Mouse (Mus musculus) MEL-GATA-1-ER (cell line): Measurements from ENCODE around the gene Hnrnpa1.
A peak's percentile ranks its signal among the peaks of the same experiment; 100 is the strongest.
"Not testable (repeated sequence)": the region's sequence is repeated elsewhere in the genome, so short reads cannot be mapped to it uniquely, and the experiment has no call there.

Source experiments
- DNase-seq: peaks from one replicate; pipeline ENCODE4 v3.0.0-alpha.2; 2012; ENCODE audit warnings: low read depth; ENCODE audit errors: extremely low read depth

Hnrnpa1 gene

DNA sequence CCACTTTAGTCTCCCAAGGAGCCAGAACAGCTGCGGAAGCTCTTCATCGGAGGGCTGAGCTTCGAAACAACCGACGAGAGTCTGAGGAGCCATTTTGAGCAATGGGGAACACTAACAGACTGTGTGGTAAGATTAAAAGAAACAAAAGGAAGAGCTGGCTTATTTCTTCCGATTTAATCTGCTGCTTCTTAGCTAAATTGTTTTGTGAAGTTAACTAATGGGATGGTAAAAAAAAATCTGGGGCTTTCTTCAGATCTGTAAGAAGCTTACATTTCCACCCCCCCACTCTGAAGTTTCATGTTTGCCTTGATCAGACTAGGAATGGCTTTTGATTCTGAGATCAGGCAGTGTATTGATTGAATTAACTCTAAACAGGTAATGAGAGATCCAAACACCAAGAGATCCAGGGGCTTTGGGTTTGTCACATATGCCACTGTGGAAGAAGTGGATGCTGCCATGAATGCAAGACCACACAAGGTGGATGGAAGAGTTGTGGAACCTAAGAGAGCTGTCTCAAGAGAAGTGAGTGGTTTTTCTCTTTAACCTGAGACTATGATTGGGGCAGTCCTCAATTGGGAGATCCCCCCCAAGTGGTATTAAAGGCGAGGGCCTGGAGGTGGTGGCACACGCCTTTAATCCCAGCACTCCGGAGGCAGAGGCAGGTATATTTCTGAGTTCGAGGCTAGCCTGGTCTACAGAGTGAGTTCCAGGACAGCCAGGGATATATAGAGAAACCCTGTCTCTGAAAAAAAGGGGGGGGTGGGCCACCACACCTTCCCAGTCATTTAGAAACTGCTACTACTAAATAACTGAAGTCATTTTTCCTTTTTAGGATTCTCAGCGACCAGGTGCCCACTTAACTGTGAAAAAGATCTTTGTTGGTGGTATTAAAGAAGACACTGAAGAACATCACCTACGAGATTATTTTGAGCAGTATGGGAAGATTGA is 1.1 kb downstream of the Hnrnpa1 start:
- DNase-seq, result not testable (repeated sequence)

DNA sequence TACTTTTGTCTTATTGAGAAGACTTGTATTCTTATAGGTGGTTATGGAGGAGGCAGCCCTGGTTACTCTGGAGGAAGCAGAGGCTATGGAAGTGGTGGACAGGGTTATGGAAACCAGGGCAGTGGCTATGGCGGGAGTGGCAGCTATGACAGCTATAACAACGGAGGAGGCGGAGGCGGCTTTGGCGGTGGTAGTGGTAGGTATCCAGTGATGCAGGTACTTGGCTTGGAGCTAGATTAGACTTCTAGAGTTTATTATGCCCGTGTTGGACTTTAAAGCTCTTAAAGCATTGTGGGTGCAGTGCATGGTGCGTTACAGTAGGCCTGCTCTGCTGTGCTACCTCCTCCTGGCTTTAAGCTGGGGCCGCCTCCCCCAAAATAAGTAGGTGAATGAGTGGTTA is 2.7 kb downstream of the Hnrnpa1 start:
- no peak for DNase-seq

DNA sequence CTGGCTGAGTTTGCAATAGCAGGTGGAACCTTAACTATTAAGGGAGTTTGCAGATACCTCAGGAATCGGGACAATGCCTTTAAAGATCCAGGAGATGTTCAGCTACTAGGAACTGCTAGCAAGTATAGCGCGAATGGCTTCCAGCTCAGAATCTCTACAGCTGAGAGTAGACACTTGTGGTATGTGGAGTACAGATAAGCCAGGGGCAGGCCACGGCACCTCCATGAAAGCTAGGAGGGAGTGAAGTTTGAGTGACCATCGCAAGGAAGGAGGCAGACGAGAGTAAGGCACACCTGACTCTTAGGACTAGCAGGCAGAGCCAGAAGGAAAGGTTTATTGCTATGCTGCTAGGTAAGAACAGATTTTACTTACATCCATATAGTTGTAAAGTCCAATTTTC is 5.4 kb downstream of the Hnrnpa1 start:
- DNase-seq, result no peak

DNA sequence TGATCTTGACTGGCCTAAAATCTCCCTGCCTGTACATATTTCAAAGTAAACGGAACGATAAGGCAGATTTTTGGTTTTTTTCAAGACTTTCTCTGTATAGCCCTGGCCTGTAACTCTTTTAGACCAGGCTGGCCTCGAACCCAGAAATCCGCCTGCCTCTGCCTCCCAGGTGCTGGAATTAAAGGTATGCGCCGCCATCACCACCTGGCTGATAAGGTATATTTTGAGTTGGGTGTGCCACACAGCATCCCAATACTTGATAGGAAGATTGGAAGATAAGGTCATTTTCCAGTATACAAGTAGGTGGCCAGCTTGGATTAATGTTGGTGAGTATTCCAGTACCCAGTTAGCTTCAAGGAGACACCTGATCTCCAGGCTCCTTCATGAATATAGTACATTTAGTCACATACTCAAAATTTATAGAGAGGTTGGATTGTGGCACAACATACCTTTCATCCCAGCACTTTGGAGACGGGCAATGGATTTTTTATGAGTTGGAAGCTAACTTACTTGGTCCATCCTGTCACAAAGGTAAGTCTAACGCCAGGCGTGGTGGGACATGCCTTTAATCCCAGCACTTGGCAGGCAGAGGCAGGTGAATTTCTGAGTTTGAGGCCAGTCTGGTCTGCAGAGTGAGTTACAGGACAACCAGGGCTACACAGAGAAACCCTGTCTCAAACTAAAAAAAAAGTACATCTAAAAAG is 7.0 kb downstream of the Hnrnpa1 start:
- no peak for DNase-seq

DNA sequence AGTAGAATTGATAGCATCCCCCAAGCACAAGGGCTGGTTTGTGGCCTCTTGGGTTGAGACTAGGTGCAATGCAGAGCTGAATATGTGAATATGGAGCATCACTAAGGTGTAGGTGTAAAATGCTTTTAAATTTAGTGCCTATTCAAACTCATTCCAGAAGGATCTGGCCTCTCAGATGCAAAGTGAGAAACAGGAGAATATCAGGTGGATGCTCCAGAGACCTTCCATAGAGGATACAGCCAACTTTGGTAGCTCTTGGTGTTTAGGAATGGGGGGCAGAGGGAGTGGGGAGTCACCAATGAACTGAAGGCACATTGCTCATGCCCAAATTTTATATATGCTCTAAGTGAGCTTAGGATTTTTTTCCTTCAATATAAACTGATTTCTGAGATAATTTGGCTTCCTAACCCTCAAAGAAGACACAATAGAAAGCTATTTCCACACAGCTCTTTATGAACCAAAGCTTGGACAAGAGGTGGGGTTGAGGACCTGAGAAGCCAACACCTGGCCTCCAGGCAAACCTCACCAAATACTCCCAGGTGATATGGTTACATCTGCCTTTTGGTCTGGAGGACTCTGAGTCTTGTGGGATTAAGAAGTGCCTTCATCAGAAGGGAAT is 7.7 kb downstream of the Hnrnpa1 start:
- no peak for DNase-seq

DNA sequence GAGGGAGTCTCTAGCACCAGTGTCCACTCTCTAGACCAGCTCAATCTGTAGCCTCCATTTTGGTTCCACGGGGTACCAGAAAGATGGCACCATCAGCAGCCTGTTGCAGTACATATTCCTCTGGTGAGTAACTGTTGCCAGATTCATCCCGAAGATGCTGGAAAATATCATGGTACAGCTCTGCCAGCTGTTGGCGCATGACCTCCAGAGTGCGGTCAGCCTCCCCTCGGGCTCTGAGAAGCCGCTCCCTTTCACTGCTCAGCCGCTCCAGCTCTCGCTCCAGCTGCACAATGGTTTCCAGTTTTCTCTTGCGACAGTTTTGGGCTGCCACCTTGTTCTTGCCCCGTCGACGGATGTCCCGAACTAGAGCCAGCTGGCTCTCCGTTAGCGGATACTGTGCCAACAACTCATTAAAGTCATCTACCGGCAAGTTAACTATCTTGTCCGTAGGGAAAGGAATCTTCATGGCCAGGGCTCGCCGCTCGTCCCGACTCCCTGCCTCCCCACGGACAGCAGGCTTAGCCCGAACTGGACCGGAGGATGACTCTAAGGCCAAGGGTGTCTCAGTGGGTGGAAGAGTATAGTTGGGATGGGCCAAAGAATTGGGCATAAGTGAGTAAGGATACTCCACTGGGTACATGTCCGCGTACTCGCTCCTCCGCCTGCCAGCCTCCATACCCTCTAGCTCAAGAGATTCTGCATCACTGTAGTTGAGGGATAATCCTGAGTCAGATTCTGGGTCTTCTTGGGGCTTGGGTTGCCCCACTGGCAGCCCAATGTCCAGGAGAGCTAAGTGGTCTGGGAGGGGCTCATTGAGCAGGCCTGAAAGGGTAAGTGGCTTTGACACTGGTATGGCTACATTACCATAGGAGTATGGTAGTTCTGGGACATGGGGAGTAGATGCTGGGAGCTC is 8.4 kb downstream of the Hnrnpa1 start:
- no peak for DNase-seq

DNA sequence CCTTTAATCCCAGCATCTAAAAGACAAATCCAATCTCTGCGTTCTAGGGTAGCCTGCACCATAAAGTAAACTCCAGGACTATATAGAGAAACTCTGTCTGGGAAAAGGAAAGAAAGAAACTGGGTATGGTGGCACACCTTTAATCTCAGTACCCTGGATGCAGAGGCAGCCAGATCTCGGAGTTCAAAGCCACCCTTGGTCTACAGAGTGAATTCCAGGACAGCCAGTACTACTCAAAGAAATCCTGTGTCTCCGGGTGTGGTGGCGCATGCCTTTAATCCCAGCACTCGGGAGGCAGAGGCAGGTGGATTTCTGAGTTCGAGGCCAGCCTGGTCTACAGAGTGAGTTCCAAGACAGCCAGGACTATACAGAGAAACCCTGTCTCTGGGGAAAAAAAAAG is 9.3 kb downstream of the Hnrnpa1 start:
- DNase-seq, result not testable (repeated sequence)

DNA sequence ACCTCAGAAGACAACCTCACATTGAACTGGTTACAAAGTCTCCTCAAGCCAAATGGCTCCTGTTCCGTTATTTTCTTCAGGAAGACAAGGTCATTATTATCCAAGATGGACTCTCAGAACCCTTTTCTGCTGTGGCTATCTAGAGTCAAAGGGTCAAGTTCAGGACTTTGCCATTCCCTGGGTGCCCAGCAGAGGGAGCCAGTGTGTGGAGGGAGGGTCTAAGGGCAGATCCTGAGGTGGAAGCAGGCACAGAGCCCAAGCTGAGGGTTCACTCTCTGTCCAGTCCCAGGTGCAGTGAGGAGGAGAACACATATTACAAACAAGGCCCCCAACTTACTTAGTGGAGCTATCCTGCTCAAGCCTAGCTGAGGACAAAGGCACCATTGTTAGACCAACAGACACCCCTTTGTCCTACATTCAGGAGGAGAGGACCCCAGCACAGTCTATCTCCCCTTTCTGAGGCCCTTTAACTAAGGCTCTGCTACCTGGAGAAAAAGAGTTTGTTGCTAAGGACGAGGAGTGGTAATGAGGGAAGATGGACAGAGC is 10.0 kb downstream of the Hnrnpa1 start:
- no peak for DNase-seq

DNA sequence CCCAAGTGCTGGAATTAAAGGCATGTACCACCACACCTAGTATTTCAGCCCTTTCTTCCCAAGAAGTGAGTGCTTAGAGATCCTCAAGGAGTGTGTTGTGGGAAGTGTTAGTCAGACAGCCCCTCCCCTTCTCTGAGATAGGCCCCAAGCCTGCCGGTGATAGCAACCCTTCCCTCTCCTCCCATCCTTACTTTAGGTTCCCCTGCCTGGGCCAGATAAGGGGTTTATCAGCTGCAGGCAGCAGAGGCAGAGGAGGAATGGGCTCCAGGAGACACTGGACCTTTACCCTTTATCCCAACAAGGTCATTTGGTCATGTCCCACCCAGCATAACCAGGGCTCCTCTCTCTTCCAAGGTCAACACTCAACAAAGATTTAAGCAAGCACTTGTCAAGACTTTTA is 11.4 kb downstream of the Hnrnpa1 start:
- peak; percentile 66 for DNase-seq

DNA sequence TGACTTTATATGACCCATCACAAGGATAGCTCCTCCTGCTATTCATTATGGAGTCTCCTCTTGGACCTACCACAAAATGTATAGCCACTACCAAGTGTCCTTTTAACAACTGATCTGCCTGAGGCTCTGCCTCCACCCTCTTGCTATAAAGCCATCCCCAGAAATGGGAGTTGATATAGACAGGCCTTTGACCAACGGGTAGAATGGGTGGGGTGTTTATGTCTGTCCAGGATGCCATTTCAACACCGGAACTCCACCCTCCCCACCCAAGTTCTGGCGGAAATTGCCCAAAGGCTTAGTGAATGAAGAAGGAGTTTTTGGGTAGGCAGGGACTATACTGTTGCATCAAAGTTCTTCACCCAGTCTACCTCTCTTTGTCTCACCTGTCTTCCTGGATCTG is 12.4 kb downstream of the Hnrnpa1 start:
- no peak for DNase-seq

DNA sequence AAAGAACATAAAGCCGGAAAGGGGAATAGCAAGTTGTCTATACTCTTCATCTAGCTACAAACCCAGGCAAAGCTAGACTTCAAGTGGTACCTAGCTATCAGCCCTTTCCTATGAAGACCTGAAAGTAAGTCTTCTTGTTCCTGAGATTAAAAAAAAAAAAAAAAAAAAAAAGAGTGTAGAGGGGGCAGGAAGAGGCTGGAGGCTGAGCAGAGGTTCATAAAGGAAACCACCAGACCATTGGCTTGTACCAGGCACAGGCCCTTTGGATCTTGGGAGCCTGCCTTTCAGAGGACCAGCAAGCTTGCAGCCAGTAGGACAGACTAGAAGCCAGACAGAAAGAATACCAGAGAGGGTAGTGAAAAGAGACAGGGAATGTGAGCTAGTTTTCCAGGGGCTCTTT is 13.1 kb downstream of the Hnrnpa1 start:
- no peak for DNase-seq

DNA sequence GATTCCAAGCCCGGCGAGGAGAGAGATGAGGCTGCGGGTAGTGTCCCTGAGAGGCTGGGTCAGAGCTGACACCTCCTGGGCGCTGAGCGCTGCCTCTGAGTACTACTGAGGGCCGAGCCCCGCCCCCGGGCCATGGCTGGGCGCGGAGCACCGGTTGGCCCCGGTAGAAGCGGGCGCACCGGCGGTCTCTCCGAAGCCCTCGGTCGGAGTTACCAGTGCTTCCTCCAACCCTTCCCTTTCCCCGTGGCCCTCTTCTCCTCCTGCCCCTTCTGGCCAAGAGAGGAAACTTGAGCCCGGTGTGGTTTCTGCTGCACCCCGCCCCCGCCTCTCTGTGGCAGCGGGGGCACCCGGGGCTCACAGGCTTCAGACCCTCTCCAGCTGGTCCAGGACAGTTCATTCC is 14.9 kb downstream of the Hnrnpa1 start:
- DNase-seq, result no peak

DNA sequence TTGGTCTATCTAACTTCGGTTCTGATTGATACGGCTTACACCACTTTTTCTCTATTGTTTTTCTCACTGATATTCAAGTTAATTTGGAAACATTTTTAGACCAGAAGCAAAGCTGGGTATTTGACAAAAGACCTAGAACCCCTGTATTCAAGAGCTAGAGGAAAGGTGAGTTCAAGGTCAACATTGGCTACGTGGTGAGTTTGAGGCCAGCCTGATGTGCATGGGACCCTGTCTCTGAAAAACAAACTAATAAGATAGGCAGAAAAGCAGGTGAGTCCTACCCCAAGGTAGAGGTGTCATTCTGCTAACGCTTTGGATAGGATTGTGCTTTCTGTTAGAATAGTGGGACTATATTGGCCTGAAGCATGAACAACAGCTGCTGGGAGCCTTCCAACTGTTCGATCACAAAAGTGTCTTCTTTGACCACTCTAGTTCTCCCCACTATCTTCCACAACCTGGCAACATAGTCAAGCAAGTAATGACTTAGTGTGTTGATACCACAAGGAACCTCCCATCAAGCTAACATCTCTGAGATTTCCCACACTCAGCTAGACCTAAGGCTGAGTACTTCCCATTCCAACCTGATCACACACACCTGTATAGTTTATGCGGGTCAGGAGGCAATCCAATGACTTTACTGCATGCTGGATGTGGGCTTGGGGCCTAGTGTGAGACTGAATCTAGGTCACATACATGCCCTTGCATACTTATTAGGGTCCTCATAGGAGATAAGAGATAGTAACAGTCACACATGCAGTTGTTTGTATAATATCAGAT is 16.2 kb downstream of the Hnrnpa1 start:
- DNase-seq, result no peak

DNA sequence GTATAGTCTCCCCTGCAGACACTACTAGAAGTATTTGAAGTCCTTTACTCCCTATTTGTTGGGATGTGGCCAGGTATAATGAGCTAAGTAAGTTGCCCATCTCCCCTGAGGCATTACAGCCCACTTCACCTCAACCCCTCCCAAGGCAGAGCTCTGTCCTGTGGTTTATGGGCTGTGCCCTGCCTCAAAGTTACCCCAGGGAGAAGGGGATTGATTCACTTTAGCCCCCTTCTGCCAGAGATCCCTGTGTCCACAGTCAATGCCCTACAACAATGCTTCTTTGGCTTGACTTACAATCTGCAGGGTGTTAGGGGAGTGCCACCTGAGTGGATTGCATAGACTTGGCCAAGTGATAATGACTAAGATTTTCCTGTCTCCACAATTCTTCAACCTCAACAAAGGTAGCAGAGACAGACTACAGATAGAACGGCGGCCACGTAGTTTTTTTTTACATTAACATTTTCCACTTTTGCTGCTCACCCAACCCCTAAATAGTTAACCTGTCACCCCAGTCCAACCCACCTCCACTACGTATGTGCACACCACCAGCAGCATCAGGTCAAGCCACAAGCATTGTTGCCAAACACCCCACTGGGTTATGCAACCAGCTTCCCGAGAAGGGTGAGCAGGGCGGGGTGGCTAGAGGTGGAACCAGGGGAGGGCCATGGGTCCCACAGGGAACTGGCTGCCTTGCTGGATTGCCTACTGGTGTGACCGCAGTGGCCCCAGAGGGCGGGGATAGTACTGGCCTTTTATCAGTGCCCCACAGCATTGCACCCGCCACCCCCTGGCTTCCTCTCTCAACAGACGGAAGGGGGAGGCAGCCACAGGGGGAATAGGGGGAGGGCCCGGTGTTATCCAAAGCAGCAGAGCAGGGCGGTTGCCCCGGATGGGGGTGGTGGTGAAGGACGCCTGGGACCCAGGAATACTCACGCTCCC is 17.8 kb downstream of the Hnrnpa1 start, which contains the start of gene Nfe2:
Gene Nfe2 (minus strand): TSS at position 614 of the 939 bp plus-strand sequence.
- DNase-seq, result peak; percentile 94

DNA sequence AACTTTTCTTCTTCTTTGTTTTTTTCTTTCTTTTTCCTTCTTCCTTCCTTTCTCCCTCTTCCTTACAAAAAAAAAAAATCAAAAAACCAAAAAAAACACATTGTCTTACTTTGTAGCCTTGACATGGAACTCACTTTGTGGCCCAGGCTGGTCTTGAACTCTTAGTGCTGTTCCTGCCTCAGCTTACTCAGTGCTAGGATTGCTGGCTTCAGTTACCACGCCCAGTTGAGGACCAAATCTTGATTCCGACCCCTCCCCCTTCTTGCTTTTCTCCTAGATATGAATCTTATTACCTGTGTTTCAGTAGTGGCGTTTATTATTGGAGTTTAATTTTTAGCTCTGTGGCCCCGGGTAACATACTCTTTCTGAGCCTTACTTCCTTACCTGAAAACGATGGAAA is 18.9 kb downstream of the Hnrnpa1 start:
- DNase-seq, result no peak

DNA sequence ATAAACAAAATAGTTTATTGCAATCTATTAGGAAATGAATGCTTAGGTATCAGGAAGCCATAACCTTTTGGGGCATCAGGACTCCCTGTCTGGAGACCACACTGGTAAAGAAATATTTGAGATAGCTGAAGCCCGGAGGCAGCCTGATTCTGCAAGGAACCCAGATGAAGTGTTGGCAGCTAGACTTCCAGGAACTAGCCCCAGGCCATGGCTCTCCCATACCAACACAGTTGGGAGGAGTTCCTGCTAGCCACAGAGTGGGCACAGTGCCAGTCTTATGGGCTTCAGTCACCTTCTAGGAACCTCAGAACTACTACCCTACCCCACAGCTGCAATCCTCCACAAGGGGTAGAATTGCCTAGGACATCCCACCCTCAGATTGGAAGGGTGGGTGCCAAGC is 19.8 kb downstream of the Hnrnpa1 start:
- peak; percentile 72 for DNase-seq

DNA sequence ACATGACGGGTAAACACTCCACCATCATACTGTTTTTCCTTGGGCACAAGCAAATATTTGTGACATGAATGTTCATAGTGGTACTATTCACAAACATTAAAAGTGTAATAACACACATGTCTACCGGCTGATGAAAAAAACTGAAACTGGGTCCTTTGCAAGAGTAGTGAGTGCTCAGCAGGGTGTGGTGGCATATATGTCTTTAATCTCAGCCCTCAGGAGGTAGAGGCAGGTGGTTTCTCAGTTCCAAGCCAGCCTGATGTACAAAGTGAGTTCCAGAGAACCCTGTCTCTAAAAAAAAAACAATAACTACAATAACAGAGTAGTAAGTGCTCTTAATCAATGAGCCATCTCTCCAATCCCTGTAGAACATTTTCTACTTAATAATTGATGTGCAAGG is 24.6 kb downstream of the Hnrnpa1 start:
- no peak for DNase-seq

DNA sequence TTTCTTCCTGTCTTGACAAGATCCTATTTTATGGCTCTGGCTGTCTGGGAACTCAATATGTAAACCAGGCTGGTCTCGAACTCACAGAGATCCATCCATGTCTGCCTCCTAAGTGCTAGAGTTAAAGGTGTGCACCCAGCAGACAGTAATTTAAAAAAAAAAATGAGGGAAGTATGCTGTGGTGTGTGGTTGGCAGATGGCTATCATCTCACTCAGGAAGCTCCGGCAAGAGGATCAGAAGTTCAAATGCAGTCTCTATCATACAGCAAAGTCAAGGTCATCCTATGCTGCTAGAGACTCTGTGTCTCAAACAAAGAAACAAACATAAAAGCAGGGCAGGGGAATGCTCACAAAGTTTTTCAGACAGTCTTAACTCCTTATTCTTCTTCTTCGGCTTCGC is 28.7 kb downstream of the Hnrnpa1 start:
- no peak for DNase-seq
